Mouse (Mus musculus): ENCODE results near the gene Tmem178.

The Tmem178 gene

DNA sequence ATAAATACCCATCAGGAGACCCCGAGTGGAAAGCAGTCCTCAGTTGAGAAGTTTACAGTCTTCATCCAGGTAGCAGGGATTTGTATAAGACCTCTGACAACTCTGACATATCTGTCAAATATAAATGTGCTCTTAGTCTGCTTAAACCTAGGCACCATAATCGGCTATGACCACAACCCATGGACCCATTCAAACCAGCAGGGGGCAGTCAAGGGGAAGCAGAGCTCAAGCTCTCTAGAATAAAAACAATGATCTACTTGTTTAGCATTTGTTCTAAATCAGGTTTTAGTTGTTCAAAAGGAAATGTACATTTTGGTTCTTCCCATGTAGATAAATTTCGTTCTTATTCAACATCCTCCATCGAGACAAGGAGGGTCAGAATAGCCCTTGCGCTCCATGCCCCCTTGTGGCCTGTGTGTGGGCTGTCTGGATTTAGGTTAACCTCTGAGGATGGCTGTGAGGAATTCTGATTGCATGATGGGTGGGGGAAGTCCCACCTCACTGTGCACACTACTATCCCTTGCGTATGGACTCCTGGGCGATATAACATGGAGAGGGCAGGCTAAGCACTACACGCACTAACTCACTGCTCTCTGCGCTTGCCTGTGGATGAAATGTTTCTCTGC, 101.2 kb downstream of the Tmem178 start:
- no peak for DNase-seq (ENCODE audit: extremely low read depth, low read depth)

DNA sequence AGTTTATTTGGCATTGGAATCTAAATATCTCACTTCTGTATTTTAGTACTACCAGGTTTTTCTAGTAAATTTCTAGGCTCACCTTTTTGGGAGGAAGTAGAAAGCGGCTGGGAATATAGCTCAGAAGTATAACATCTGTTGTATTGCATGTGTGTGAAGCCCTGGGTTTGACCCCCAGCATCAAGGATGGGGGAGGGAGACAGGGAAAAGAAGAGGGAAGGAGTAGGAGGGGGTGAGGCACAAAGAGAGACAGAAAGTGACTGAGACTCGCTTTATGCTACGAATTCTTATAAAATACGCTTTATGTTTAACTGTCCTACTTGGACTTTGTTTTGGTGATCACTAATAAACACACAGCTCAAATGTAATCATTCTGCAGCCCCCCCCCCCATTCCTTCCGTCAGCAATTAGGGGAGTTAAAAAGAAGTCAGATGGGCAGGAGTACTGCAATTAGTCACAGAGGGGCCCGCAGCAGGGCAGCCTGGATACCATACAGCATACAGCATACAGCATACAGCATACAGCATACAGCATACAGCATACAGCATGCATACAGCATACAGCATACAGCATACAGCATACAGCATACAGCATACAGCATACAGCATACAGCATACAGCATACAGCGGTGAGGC, 103.6 kb downstream of the Tmem178 start:
- no peak for DNase-seq (ENCODE audit: extremely low read depth, low read depth)
